Mouse (Mus musculus) CH12.LX (cell line): Measurements from ENCODE around the gene Polr3gl.

ENCODE experiments used
- CTCF ChIP-seq, 2 experiments: IDR thresholded peaks in 1 of 2; conservative IDR thresholded peaks in 1 of 2; 2 replicates each; pipeline ENCODE4 v1.5.1; 2011 to 2012; ENCODE audit warnings: low read depth in 2 of 2, low read length in 2 of 2, improper control_type of control experiment in 1 of 2, inconsistent platforms in 1 of 2, mild to moderate bottlenecking in 1 of 2, moderate library complexity in 1 of 2
- ETS1 ChIP-seq: conservative IDR thresholded peaks from 2 replicates; pipeline ENCODE4 v1.6.1; 2012; ENCODE audit warnings: low read depth, mild to moderate bottlenecking, inconsistent platforms, low read length, improper control_type of control experiment, moderate library complexity
- POLR2A ChIP-seq: IDR thresholded peaks from 2 replicates; pipeline ENCODE4 v1.6.1; 2011; ENCODE audit warnings: low read depth, mild to moderate bottlenecking, improper control_type of control experiment, low read length
- ZC3H11A ChIP-seq: IDR thresholded peaks from 2 replicates; pipeline ENCODE4 v1.6.1; 2012; ENCODE audit warnings: low read depth, mild to moderate bottlenecking, inconsistent platforms, low read length, improper control_type of control experiment

DNA sequence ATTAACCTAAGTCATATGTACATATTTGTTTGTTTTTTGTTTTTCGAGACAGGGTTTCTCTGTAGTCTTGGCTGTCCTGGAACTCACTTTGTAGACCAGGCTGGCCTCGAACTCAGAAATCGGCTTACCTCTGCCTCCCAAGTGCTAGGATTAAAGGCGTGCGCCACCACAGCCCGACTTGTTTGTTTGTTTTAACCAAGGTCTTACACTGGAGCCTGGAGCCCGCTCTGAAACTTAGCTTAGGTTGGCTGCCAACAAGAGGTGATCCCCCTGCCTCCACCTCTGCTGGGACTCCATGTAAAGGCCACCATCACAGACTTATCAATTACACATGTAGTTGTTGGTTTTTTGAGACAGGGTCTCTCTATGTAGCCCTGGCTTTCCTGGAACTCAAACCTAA, 45.2 kb downstream of the Polr3gl start:
- no peak for TF ChIP-seq POLR2A
- TF ChIP-seq CTCF (conservative IDR thresholded peaks at IDR 0.05 in 1 of 2, IDR thresholded peaks at IDR 0.05 in 1 of 2; ENCODE audit: low read depth in 2 of 2, low read length in 2 of 2) = no peak
- TF ChIP-seq ZC3H11A = no peak
- no peak for TF ChIP-seq ETS1
